Comparison of ENCODE assay signal across 8 mouse cellular contexts in the genomic region with DNA sequence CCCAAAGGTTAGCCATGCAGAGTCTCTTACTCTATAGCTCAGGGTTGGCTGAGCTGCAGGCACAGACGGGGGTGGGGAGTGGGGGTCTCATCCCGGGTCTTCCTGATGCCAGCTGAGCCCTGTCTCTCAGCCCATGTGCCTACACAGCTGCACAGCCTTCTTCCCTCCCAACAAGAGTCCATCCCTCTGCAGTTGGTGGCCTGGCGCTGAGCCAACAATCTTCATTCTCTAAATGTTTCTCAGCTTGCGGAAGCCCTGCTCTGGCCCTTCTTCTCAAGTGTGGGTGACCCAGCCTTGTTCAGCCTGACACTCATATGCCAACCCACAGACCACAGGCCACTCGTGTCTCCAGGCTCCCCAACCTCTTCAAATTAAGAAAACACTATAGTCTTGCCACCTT.
DNase-seq lines count a peak whose midpoint lies in the region; ATAC-seq lines count a peak whose summit lies in the region.

No protein-coding gene starts in this region.

- no peak overlapping the region for H3K9ac ChIP-seq in limb, embryonic 12.5 days (replicated peaks)
- H3K9ac ChIP-seq in embryonic facial prominence, embryonic 15.5 days: no peak overlapping the region
- H3K9ac ChIP-seq in limb, embryonic 13.5 days: no peak overlapping the region

- peak; percentile 24; the same call in 1 of the 2 replicates for ATAC-seq in limb, embryonic 12.5 days (ENCODE audit: insufficient number of reproducible peaks, insufficient read depth, low FRiP score, low TSS enrichment, low read depth)
- peak; percentile 81 for ATAC-seq in embryonic facial prominence, embryonic 15.5 days (ENCODE audit: insufficient number of reproducible peaks, low FRiP score, low TSS enrichment, low read depth)
- peak; percentile 62 for ATAC-seq in limb, embryonic 13.5 days (ENCODE audit: low FRiP score, low read depth)
- no peak for ATAC-seq in granulocyte monocyte progenitor cell, adult 5-6 weeks (replicated peaks; ENCODE audit: poor library complexity, severe bottlenecking)

- DNase-seq in limb, embryonic 10.5 days (ENCODE audit: low spot score): no peak
- DNase-seq in heart, postnatal 10 days: peak; percentile 56 to 69
- DNase-seq in embryo, embryonic 11 days: no peak
- DNase-seq in frontal cortex, postnatal 14 days (ENCODE audit: low spot score in 2 of 2): no peak

- no peak overlapping the region for H3K27ac ChIP-seq in limb, embryonic 12.5 days
- no peak overlapping the region for H3K27ac ChIP-seq in limb, embryonic 10.5 days
- H3K27ac ChIP-seq in embryonic facial prominence, embryonic 15.5 days (replicated peaks): peak overlapping the region; percentile 28; the same call in 1 of the 2 replicates
- no peak overlapping the region for H3K27ac ChIP-seq in limb, embryonic 13.5 days

- H3K9me3 ChIP-seq in limb, embryonic 12.5 days: no peaks in the 10 kb centered on the region
- no peaks in the 10 kb centered on the region for H3K9me3 ChIP-seq in limb, embryonic 10.5 days (replicated peaks)
- H3K9me3 ChIP-seq in embryonic facial prominence, embryonic 15.5 days (replicated peaks): no peaks in the 10 kb centered on the region
- H3K9me3 ChIP-seq in limb, embryonic 13.5 days: no peaks in the 10 kb centered on the region

- H3K36me3 ChIP-seq in limb, embryonic 12.5 days: no peaks in the 10 kb centered on the region
- no peaks in the 10 kb centered on the region for H3K36me3 ChIP-seq in limb, embryonic 10.5 days
- no peaks in the 10 kb centered on the region for H3K36me3 ChIP-seq in embryonic facial prominence, embryonic 15.5 days
- no peaks in the 10 kb centered on the region for H3K36me3 ChIP-seq in limb, embryonic 13.5 days

- H3K27me3 ChIP-seq in limb, embryonic 12.5 days: no peaks in the 10 kb centered on the region
- H3K27me3 ChIP-seq in limb, embryonic 10.5 days (ENCODE audit: low read depth, poor library complexity, severe bottlenecking): no peaks in the 10 kb centered on the region
- no peaks in the 10 kb centered on the region for H3K27me3 ChIP-seq in embryonic facial prominence, embryonic 15.5 days
- H3K27me3 ChIP-seq in limb, embryonic 13.5 days: no peaks in the 10 kb centered on the region

- H3K4me1 ChIP-seq in limb, embryonic 12.5 days (replicated peaks): peaks cover 41% of the 10 kb centered on the region
- H3K4me1 ChIP-seq in limb, embryonic 10.5 days: peaks cover 40% of the 10 kb centered on the region
- H3K4me1 ChIP-seq in embryonic facial prominence, embryonic 15.5 days: peaks cover 30% of the 10 kb centered on the region
- peaks cover 59% of the 10 kb centered on the region for H3K4me1 ChIP-seq in limb, embryonic 13.5 days

- H3K4me3 ChIP-seq in limb, embryonic 12.5 days (replicated peaks): no peak overlapping the region
- no peak overlapping the region for H3K4me3 ChIP-seq in limb, embryonic 10.5 days
- H3K4me3 ChIP-seq in embryonic facial prominence, embryonic 15.5 days (replicated peaks): no peak overlapping the region
- H3K4me3 ChIP-seq in limb, embryonic 13.5 days: no peak overlapping the region

- WGBS in limb, embryonic 12.5 days: 77% methylated on average over 5 of the region's 5 CpGs
- WGBS in limb, embryonic 10.5 days: 88% methylated on average over 5 of the region's 5 CpGs
- WGBS in embryonic facial prominence, embryonic 15.5 days: 41% methylated on average over 5 of the region's 5 CpGs
- 65% methylated on average over 5 of the region's 5 CpGs for WGBS in limb, embryonic 13.5 days

- intact Hi-C loops in heart, postnatal 10 days (cut with DNase I): no loop called here

- no peak overlapping the region for H3K4me2 ChIP-seq in limb, embryonic 12.5 days
- H3K4me2 ChIP-seq in embryonic facial prominence, embryonic 15.5 days (replicated peaks): no peak overlapping the region
- no peak overlapping the region for H3K4me2 ChIP-seq in limb, embryonic 13.5 days (replicated peaks)

Comparison
In these comparisons a context has a peak if more than half of its experiments do, and no peak if none do; other contexts are left out.
1. DNase-seq: peak in heart, postnatal 10 days (2 of 2); none in limb, embryonic 10.5 days (single experiment), embryo, embryonic 11 days (single experiment) and frontal cortex, postnatal 14 days (0 of 2).